Mouse (Mus musculus) brain, embryonic 14.5 days (tissue): Measurements from ENCODE around the gene Mcat.

Experiments
- CTCF ChIP-seq: fragments of 200-500 bp; IDR thresholded peaks from 2 replicates; pipeline ENCODE4 v1.5.1; 2012; ENCODE audit warnings: inconsistent platforms, mild to moderate bottlenecking, moderate library complexity, borderline replicate concordance; ENCODE audit not compliant: insufficient read depth, insufficient read length; ENCODE audit errors: extremely low read depth
- POLR2A ChIP-seq: fragments of 200-500 bp; IDR thresholded peaks from 2 replicates; pipeline ENCODE4 v1.6.1; 2012; ENCODE audit warnings: mild to moderate bottlenecking, inconsistent platforms, borderline replicate concordance; ENCODE audit not compliant: poor library complexity, insufficient read depth, insufficient read length, severe bottlenecking; ENCODE audit errors: extremely low read depth

- 0 out of 2 replicates have a peak, but pooled peaks have one; percentile 11 for TF ChIP-seq CTCF
- peak; percentile 71 for TF ChIP-seq POLR2A
Measured at GRCm38 (mm10) chr15:83594513-83595363, 31.2 kb upstream of the Mcat start, which contains the start of gene Ttll12.
